Mouse (Mus musculus) lung, embryonic 14.5 days (tissue): ENCODE measurements around the gene Nsmce1. TPM values are rescaled to one million over a fixed set of nuclear protein-coding genes. Genes with fewer than 3 reads are reported as not detected.
A peak's percentile ranks its signal among the peaks of the same experiment; 100 is the strongest.

Experiments
- ATAC-seq: fragments of 200-750 bp; cut with Nextera tagmentation; 2 replicates; pipeline ENCODE4 v1.8.0; 2017; ENCODE audit warnings: mild to moderate bottlenecking, moderate TSS enrichment, moderate library complexity; ENCODE audit not compliant: insufficient read depth
- DNase-seq: peaks from one replicate; pipeline ENCODE4 v3.0.0-alpha.2; 2015
- H3K27ac ChIP-seq: fragments of 300-500 bp; sonication (generic); 2 replicates; pipeline ENCODE4 v1.5.1; 2014; ENCODE audit warnings: low read depth, mild to moderate bottlenecking, moderate library complexity
- H3K27me3 ChIP-seq: fragments of 300-500 bp; sonication (generic); 2 replicates; pipeline ENCODE4 v1.6.1; 2014; ENCODE audit warnings: low read length, control low read depth; ENCODE audit not compliant: insufficient read depth
- H3K36me3 ChIP-seq: fragments of 300-500 bp; sonication (generic); 2 replicates; pipeline ENCODE4 v1.6.1; 2014; ENCODE audit warnings: control low read depth; ENCODE audit not compliant: insufficient read depth
- H3K4me1 ChIP-seq: fragments of 300-500 bp; sonication (generic); 2 replicates; pipeline ENCODE4 v1.6.1; 2014; ENCODE audit warnings: antibody characterized with exemption, control low read depth; ENCODE audit not compliant: insufficient read depth
- H3K4me2 ChIP-seq: fragments of 300-500 bp; sonication (generic); 2 replicates; pipeline ENCODE4 v1.6.1; 2014; ENCODE audit warnings: mild to moderate bottlenecking
- H3K4me3 ChIP-seq: fragments of 300-500 bp; sonication (generic); 2 replicates; pipeline ENCODE4 v1.5.1; 2014; ENCODE audit warnings: low read depth, low read length
- H3K9ac ChIP-seq: fragments of 300-500 bp; sonication (generic); 2 replicates; pipeline ENCODE4 v1.6.1; 2014
- H3K9me3 ChIP-seq: fragments of 300-500 bp; sonication (generic); 2 replicates; pipeline ENCODE4 v1.6.1; 2016; ENCODE audit warnings: low read depth, low read length, control low read depth
- CTCF ChIP-seq: IDR thresholded peaks from 2 replicates; pipeline ENCODE4 v1.5.1; 2016; ENCODE audit warnings: antibody characterized with exemption, low read depth
- WGBS: fragments of 180-500 bp; shearing (Covaris S2); extraction: QIAGEN DNeasy Blood & Tissue Kit; methylation state at CpG from one replicate; pipeline ENCODE4 v1.1.7; 2014; 5-methylcytosine and 5-hydroxymethylcytosine counted together
- polyA plus RNA-seq: library from polyadenylated mRNA; unstranded; fragments of >200 nt; fragmentation: Nextera tagmentation; extraction: Ambion mirVana; gene quantifications from 2 replicates; pipeline ENCODE4 v1.2.1, GENCODE M21; 2014

Nsmce1 gene
- 153 and 156 TPM in 2 replicates for polyA plus RNA-seq

DNA sequence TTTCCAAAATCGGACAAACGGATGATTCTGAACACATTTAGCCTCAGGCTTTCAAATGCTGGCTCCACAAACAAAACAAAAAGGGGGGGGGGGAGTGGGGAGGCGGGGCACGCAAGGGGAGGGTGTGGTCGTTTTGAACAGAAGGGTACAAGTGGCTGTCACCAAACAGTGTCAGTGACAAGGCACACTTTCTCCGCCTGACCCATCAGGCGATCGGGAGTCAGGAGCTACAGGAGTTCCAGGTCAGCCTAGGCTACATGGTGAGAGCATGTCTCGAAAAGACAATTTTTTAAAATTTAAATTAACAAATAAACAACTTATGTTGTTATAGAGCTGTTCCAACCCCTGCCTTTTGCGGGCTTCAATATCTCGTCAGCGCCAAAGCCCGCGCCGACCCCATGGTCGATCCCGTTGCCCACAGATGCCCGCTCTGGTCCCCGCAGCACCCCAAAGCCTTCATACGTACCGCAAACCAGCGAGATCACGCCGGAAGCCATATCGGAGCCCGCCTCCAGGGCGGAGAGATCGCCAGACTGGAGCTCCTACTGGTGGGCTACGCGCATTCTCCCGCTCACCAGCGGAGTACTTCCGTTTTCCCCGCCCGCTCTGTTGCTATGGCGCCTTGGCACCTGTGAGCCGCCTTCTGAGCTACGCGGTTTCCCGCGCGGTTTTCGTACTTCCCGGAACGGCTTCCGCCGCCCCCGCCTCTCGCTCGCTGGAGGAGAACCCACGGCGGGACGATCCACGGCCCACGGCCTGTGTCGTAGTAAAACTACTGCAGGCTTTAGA is at the start of gene Nsmce1:
Gene Nsmce1 (minus strand): TSS at position 650 of the 789 bp plus-strand sequence.
- peak within 1 kb of the TSS; percentile 83 for H3K9ac ChIP-seq
- 0 out of 2 replicates have a peak, but pooled peaks cover 3% of the 10 kb centered on the region for H3K4me1 ChIP-seq
- DNase-seq (peak; percentile 98), ATAC-seq (peak; percentile 98)
- peak within 1 kb of the TSS; percentile 69 for H3K4me3 ChIP-seq
- TF ChIP-seq CTCF: peak; percentile 62
- H3K27ac ChIP-seq: peak within 1 kb of the TSS; percentile 78
- H3K36me3 ChIP-seq: peaks cover 8% of the 10 kb centered on the region
- under 1% methylated on average over 56 of the region's 56 CpGs for WGBS
- H3K27me3 ChIP-seq: no peaks in the 10 kb centered on the region
- no peaks in the 10 kb centered on the region for H3K9me3 ChIP-seq
- peak within 1 kb of the TSS; percentile 82 for H3K4me2 ChIP-seq

DNA sequence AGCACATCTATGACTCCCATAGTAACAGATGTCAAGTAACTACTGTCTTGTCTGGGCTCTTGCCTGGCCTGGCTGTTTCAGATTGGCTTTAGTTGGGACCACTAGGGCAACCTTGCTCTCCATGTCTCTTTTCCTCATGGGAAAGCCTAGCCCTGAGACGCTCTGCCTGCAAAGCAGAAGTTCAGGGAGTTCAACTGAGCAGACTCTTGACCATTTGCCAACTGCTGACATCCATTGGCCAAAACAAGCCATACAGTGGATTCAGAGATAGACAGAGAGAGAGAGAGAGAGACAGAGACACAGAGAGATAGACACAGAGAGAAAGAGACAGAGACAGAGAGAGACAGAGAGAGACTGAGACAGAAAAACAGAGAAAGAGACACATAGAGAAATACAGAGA is 49.6 kb upstream of the Nsmce1 start:
- H3K27me3 ChIP-seq: no peaks in the 10 kb centered on the region
- no peaks in the 10 kb centered on the region for H3K9me3 ChIP-seq
- no peaks in the 10 kb centered on the region for H3K4me1 ChIP-seq
- no peaks in the 10 kb centered on the region for H3K36me3 ChIP-seq
- H3K27ac ChIP-seq: no peak overlapping the region
- DNase-seq: no peak
- 60% methylated on average over 1 of the region's 1 CpGs for WGBS
- ATAC-seq: no peak
- no peak overlapping the region for H3K4me3 ChIP-seq
- TF ChIP-seq CTCF: no peak
- H3K4me2 ChIP-seq: no peak overlapping the region
- no peak overlapping the region for H3K9ac ChIP-seq

DNA sequence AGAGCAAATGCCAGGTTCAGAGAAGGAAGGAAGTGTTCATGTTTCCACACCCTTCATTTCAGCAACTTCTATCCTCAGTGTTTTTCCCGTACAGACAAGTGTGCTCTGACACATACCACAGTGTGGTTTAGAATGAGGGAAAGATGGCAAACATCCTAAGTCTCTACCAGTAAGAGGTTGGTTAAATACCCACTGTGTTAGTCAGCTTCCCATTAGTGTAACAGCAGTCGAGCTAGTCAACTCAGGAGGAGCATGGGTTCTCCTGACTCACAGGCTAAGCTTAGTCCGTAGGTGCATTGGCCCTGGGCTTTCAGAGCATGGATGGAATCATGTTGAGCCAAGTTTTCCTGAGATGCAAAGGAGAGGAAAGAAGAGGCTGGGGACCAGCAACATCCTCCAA is 48.0 kb upstream of the Nsmce1 start:
- WGBS: 75% methylated on average over 3 of the region's 3 CpGs
- no peaks in the 10 kb centered on the region for H3K4me1 ChIP-seq
- peaks cover 5% of the 10 kb centered on the region; the same call in 1 of the 2 replicates for H3K9me3 ChIP-seq
- H3K4me2 ChIP-seq: no peak overlapping the region
- H3K27ac ChIP-seq: no peak overlapping the region
- no peak overlapping the region for H3K4me3 ChIP-seq
- no peak overlapping the region for H3K9ac ChIP-seq
- H3K36me3 ChIP-seq: no peaks in the 10 kb centered on the region
- no peak for DNase-seq
- H3K27me3 ChIP-seq: no peaks in the 10 kb centered on the region
- ATAC-seq: no peak
- TF ChIP-seq CTCF: no peak

DNA sequence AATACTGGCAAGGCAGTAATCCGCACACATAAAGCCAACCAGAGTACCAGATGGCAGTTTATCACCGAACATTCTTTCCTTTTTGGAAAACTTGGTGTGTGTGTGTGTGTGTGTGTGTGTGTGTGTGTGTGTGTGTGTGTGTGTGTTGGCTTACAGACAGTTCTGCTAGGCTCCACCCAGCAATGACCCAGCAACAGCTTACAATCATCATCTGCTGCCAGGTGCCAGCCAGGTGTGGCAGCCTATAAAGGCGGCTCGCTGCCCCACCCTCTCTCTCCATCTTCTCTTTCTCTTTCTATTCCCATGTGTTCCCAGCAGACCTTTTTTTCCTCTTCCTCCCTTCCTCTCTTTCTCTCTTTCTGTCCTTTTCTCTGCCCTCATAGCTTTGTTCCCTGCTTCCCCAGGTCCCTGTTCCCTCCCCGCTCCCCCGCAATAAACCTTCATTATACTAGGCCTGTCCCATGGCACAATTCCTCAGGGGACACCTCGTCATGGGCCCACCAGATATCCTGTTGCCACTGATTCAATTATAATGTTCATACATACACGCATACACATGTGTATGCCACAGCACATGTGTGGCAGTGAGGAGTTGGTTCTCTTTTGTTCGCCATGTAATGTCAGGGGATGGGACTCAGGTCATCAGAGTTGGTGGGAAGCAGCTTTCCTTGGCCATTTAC is 36.6 kb upstream of the Nsmce1 start:
- Histone ChIP-seq H3K4me3 (no peak overlapping the region), H3K9me3 (no peaks in the 10 kb centered on the region), H3K27me3 (no peaks in the 10 kb centered on the region), H3K36me3 (no peaks in the 10 kb centered on the region), H3K4me1 (no peaks in the 10 kb centered on the region), H3K27ac (no peak overlapping the region), H3K9ac (no peak overlapping the region), H3K4me2 (no peak overlapping the region)
- WGBS: 85% methylated on average over 9 of the region's 9 CpGs
- DNase-seq (no peak), ATAC-seq (no peak)
- TF ChIP-seq CTCF: no peak

DNA sequence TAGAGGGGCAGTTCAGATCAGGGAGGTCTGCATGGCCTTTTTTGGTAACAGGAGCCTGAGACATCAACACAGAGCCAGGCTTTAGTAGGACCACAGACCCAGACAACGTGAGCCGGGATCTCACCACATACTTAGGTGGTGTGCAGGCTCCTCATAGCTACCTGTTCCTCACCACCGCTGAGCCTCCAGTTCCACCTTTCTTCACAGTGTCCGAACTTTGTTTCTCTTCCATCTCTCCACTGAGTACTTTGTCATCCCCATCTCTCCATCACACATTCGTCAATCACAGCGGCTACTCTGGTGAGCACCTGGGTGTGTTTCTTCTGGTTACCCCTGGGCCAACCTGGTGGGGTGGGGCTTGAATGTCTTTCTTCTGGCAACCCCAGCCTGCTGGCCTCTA is 35.8 kb upstream of the Nsmce1 start:
- Histone ChIP-seq H3K9me3 (no peaks in the 10 kb centered on the region), H3K36me3 (no peaks in the 10 kb centered on the region)
- 84% methylated on average over 6 of the region's 6 CpGs for WGBS

DNA sequence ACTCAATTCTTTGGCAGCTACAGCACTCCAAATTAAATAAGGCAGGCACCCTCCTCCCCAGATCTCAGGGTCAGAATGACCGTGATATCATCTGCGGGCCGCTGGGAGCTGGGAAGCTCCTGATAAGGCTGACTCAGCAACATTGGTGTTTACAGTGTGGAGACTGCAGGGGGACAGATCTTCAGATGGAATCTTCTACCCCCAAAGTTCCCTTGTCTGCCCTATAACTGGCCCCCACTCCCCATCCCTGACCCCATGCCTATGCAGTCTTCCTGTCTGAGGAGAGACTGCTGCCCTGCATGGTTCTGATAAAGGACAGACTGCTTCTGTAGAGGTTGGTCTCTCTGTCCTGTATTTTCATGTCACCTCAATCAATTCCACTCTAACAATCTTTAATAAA is 31.7 kb upstream of the Nsmce1 start:
- no peak overlapping the region for H3K27ac ChIP-seq
- H3K27me3 ChIP-seq: no peaks in the 10 kb centered on the region
- DNase-seq (no peak), ATAC-seq (no peak)
- no peaks in the 10 kb centered on the region for H3K36me3 ChIP-seq
- 29% methylated on average over 3 of the region's 3 CpGs for WGBS
- no peak overlapping the region for H3K4me2 ChIP-seq
- TF ChIP-seq CTCF: no peak
- no peak overlapping the region for H3K9ac ChIP-seq
- no peak overlapping the region for H3K4me3 ChIP-seq
- H3K4me1 ChIP-seq: no peaks in the 10 kb centered on the region
- H3K9me3 ChIP-seq: no peaks in the 10 kb centered on the region

More for the DNA sequence above, 35.8 kb upstream of the Nsmce1 start:
- H3K4me3 ChIP-seq: no peak overlapping the region
- no peak overlapping the region for H3K27ac ChIP-seq
- ATAC-seq (no peak), DNase-seq (no peak)
- H3K4me1 ChIP-seq: no peaks in the 10 kb centered on the region
- H3K9ac ChIP-seq: no peak overlapping the region
- no peak for TF ChIP-seq CTCF
- no peaks in the 10 kb centered on the region for H3K27me3 ChIP-seq
- no peak overlapping the region for H3K4me2 ChIP-seq

DNA sequence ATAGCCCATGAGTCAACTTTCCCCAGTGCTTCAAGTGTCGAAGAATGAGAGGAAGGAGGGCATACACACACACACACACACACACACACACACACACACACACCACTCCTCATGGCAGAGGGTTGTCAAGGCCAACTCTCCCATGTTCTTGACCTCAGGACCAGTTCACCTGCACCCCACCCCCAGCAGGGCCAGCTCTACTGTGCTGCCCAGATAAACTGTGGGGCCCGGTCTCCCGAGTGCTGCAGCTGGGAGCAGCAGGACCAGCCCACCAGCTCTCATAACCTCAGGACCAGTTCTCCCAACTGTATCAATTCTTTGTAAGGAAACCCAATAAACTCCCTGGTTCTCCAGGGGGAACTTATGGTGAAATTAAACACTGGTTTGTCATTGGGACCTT is 28.3 kb upstream of the Nsmce1 start:
- no peaks in the 10 kb centered on the region for H3K36me3 ChIP-seq
- DNase-seq (no peak), ATAC-seq (no peak)
- H3K4me1 ChIP-seq: no peaks in the 10 kb centered on the region
- H3K4me3 ChIP-seq: no peak overlapping the region
- no peak overlapping the region for H3K9ac ChIP-seq
- 68% methylated on average over 3 of the region's 3 CpGs for WGBS
- no peak overlapping the region for H3K4me2 ChIP-seq
- H3K27me3 ChIP-seq: no peaks in the 10 kb centered on the region
- TF ChIP-seq CTCF: no peak
- H3K9me3 ChIP-seq: no peaks in the 10 kb centered on the region
- no peak overlapping the region for H3K27ac ChIP-seq
